Mouse (Mus musculus): ENCODE results near the gene Rhox2a. TPM values are rescaled to one million over a fixed set of nuclear protein-coding genes. Genes with fewer than 3 reads are reported as not detected.
"Not testable (repeated sequence)": the region's sequence is repeated elsewhere in the genome, so short reads cannot be mapped to it uniquely, and the experiment has no call there.

The Rhox2a gene
- polyA plus RNA-seq (2015; fragmentation: Nextera tagmentation; extraction: Ambion mirVana) = not detected in 2 replicates

- not testable (repeated sequence) for DNase-seq (ENCODE audit: low spot score)
Observed at GRCm38 (mm10) chrX:37244676-37245075, at the start of gene Rhox2a. Rhox2a (plus strand) TSS chrX:37244976.

GRCm38 (mm10) chrX:37198676-37199075 lies 46.1 kb upstream of the Rhox2a start:
- no peak for DNase-seq (ENCODE audit: low spot score)

- DNase-seq (ENCODE audit: low spot score) = no peak
Observed at GRCm38 (mm10) chrX:37210941-37211340, 33.8 kb upstream of the Rhox2a start, which contains the start of gene Gm9. Gm9 (minus strand) TSS chrX:37211041.

- DNase-seq (ENCODE audit: low spot score) = not testable (repeated sequence)
Observed at GRCm38 (mm10) chrX:37222158-37222557, 22.6 kb upstream of the Rhox2a start, which contains the start of gene Rhox1. Rhox1 (minus strand) TSS chrX:37222258.

- DNase-seq (ENCODE audit: low spot score) = not testable (repeated sequence)
Observed at GRCm38 (mm10) chrX:37249619-37250018, 4.8 kb downstream of the Rhox2a start, which contains the start of gene Rhox3a. Rhox3a (plus strand) TSS chrX:37249919.

- not testable (repeated sequence) for DNase-seq (ENCODE audit: low spot score)
Observed at GRCm38 (mm10) chrX:37265038-37265437, 20.3 kb downstream of the Rhox2a start, which contains the start of gene Rhox4a. Rhox4a (plus strand) TSS chrX:37265338.

Other genes starting within 250 kb of the Rhox2a start
- gene Sowahd, start 196.1 kb upstream of the Rhox2a start, polyA plus RNA-seq (2015; fragmentation: Nextera tagmentation; extraction: Ambion mirVana) = 0.59 and 1.0 TPM in 2 replicates
- 905 and 976 TPM in 2 replicates for gene Rpl39, start 159.6 kb upstream of the Rhox2a start, polyA plus RNA-seq (2015; fragmentation: Nextera tagmentation; extraction: Ambion mirVana)
- 21.7 and 25.0 TPM in 2 replicates for gene Upf3b, start 134.7 kb upstream of the Rhox2a start, polyA plus RNA-seq (2015; fragmentation: Nextera tagmentation; extraction: Ambion mirVana)
- 21.6 and 26.4 TPM in 2 replicates for gene Nkap, start 118.2 kb upstream of the Rhox2a start, polyA plus RNA-seq (2015; fragmentation: Nextera tagmentation; extraction: Ambion mirVana)
- gene Akap14, start 76.1 kb upstream of the Rhox2a start, polyA plus RNA-seq (2015; fragmentation: Nextera tagmentation; extraction: Ambion mirVana) = 0.17 TPM in 1 of 2 replicates, not detected in the other
- gene Ndufa1, start 53.8 kb upstream of the Rhox2a start, polyA plus RNA-seq (2015; fragmentation: Nextera tagmentation; extraction: Ambion mirVana) = 690 and 722 TPM in 2 replicates
- 16.7 and 17.5 TPM in 2 replicates for gene Rnf113a1, start 53.7 kb upstream of the Rhox2a start, polyA plus RNA-seq (2015; fragmentation: Nextera tagmentation; extraction: Ambion mirVana)
- not detected in 2 replicates for gene Gm9, start 33.9 kb upstream of the Rhox2a start, polyA plus RNA-seq (2015; fragmentation: Nextera tagmentation; extraction: Ambion mirVana)
- not detected in 2 replicates for gene Rhox1, start 22.7 kb upstream of the Rhox2a start, polyA plus RNA-seq (2015; fragmentation: Nextera tagmentation; extraction: Ambion mirVana)
- gene Rhox3a, start 4.9 kb downstream of the Rhox2a start, polyA plus RNA-seq (2015; fragmentation: Nextera tagmentation; extraction: Ambion mirVana) = not detected in 2 replicates
- gene Rhox4a, start 20.4 kb downstream of the Rhox2a start, polyA plus RNA-seq (2015; fragmentation: Nextera tagmentation; extraction: Ambion mirVana) = 0.10 TPM in 1 of 2 replicates, not detected in the other
- gene Rhox3a2, start 135.1 kb downstream of the Rhox2a start, polyA plus RNA-seq (2015; fragmentation: Nextera tagmentation; extraction: Ambion mirVana) = not detected in 2 replicates
- gene Rhox4a2, start 145.9 kb downstream of the Rhox2a start, polyA plus RNA-seq (2015; fragmentation: Nextera tagmentation; extraction: Ambion mirVana) = 21.3 and 22.2 TPM in 2 replicates
- not detected in 2 replicates for gene Rhox2b, start 167.1 kb downstream of the Rhox2a start, polyA plus RNA-seq (2015; fragmentation: Nextera tagmentation; extraction: Ambion mirVana)
- 6.4 and 8.1 TPM in 2 replicates for gene Rhox4b, start 187.5 kb downstream of the Rhox2a start, polyA plus RNA-seq (2015; fragmentation: Nextera tagmentation; extraction: Ambion mirVana)
- not detected in 2 replicates for gene Rhox2c, start 208.7 kb downstream of the Rhox2a start, polyA plus RNA-seq (2015; fragmentation: Nextera tagmentation; extraction: Ambion mirVana)
- gene Rhox3c, start 213.6 kb downstream of the Rhox2a start, polyA plus RNA-seq (2015; fragmentation: Nextera tagmentation; extraction: Ambion mirVana) = not detected in 2 replicates
- not detected in 2 replicates for gene Rhox4c, start 235.4 kb downstream of the Rhox2a start, polyA plus RNA-seq (2015; fragmentation: Nextera tagmentation; extraction: Ambion mirVana)
- gene Rhox2d, start 248.5 kb downstream of the Rhox2a start, polyA plus RNA-seq (2015; fragmentation: Nextera tagmentation; extraction: Ambion mirVana) = not detected in 2 replicates

Data from thymus, postnatal 0 days (tissue).